Mouse (Mus musculus): ENCODE measurements around the gene Tfdp2.

- TF ChIP-seq POLR2A (IDR thresholded peaks at IDR 0.05; ENCODE audit: low read depth, low read length) = no peak
- TF ChIP-seq CTCF (IDR thresholded peaks at IDR 0.05; ENCODE audit: extremely low read depth, insufficient read depth, insufficient read length, insufficient replicate concordance) = no peak
Observed at GRCm38 (mm10) chr9:96223302-96223701, 27.2 kb downstream of the Tfdp2 start.
